Mouse (Mus musculus): ENCODE measurements at regions not wholly inside any gene's neighbourhood (a gene's known extent, or its start where the extent isn't known, plus 50 kb on each side); places are given as distances from the start of the nearest gene placed in this dataset.

- DNase-seq (ENCODE audit: low spot score in 2 of 2) = no peak
These were observed 97.7 kb upstream of the Adamts9 start for GRCm38 (mm10) chr6:93041041-93041440.

- DNase-seq (ENCODE audit: low spot score in 2 of 2) = no peak
These were observed 88.6 kb upstream of the Adamts9 start for GRCm38 (mm10) chr6:93031812-93032330.

GRCm38 (mm10) chr6:93026068-93027022 is 83.1 kb upstream of the Adamts9 start:
- DNase-seq (ENCODE audit: low spot score in 2 of 2) = no peak

GRCm38 (mm10) chr6:93014534-93014933 is 71.2 kb upstream of the Adamts9 start:
- no peak for DNase-seq (ENCODE audit: low spot score in 2 of 2)

- no peak for DNase-seq (ENCODE audit: low spot score in 2 of 2)
These were observed 68.6 kb upstream of the Adamts9 start for GRCm38 (mm10) chr6:93011906-93012305.

- DNase-seq (ENCODE audit: low spot score in 2 of 2) = no peak
These were observed 61.4 kb upstream of the Adamts9 start for GRCm38 (mm10) chr6:93004587-93005240.

- no peak for DNase-seq (ENCODE audit: low spot score in 2 of 2)
These were observed 60.5 kb upstream of the Adamts9 start for GRCm38 (mm10) chr6:93003812-93004211.

GRCm38 (mm10) chr6:92993647-92994046 is 50.4 kb upstream of the Adamts9 start:
- DNase-seq (ENCODE audit: low spot score in 2 of 2) = no peak

Data from adrenal gland, postnatal 4 days (tissue).